Mouse (Mus musculus): ENCODE results near the gene Hmox2.
A peak's percentile ranks its signal among the peaks of the same experiment; 100 is the strongest.

The Hmox2 gene

DNA sequence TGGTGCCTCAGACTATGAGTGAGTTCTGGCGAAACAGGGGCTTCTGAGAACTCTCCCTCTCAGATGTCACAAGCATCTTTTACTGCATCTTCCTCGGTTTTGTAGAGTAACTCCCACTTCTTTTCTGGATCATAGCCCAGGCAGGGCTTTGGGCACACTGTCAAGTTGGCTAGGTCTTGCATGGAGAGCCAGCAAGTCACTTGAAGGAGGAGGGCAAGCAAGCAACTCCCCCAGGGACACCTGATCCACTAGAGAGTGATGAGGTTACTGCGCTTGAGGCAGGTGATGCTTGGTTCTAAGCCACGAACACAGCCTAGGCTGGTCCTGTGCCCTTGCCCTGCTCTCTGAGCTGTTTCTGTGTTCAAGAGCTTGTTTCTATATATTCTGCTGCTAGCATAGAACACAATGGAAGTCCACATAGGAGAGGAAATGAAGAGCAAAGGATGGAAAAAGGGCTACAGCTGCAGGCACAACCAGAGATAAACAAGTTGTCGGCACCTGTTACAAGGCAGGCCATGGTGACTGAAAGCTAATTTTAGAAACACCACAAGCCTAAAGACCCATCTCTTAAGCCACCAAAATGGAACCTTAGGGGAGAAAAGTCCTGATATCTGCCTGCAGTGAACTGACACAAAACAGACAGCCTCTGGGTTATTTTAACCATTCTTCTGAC, 55.5 kb downstream of the Hmox2 start:
- DNase-seq (ENCODE audit: low spot score): peak; percentile 79

DNA sequence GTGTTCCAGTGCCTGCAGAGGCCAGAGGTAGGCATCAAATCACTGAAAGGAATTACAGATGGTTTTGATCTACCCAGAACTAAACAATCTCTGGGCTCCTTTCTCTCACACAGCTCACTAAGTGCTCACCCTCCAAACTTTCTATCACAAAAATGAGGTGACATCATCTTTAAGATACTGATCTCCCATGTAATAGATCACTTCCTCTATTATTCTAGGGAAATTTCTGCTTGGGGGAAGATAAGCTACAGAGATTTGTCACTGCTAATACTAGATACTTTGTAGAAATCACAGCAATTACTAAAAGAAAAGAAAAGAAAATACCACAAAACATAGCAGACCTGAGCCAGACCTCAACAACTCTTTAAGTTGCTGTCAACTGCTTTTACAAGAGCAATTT, 56.4 kb downstream of the Hmox2 start:
- no peak for DNase-seq (ENCODE audit: low spot score)

DNA sequence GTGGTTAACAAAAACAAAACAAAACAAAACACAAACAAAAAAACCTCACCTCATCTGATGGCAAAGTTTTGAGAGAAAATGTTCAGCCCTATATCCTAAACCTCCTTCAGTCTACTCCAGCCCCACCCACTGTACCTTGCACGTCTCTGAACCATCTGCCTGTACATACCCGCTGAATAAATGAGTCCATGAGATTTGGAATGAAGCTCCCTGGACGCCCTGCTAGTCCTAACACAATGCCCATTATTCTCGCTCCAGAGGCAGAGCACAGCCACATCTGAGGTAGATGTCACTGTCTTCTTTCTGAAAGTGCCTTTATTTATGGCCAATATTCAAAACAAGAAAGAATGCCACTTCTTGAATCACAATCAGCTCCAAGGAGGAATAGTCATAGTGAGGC, 59.5 kb downstream of the Hmox2 start:
- DNase-seq (ENCODE audit: low spot score): peak; percentile 23

DNA sequence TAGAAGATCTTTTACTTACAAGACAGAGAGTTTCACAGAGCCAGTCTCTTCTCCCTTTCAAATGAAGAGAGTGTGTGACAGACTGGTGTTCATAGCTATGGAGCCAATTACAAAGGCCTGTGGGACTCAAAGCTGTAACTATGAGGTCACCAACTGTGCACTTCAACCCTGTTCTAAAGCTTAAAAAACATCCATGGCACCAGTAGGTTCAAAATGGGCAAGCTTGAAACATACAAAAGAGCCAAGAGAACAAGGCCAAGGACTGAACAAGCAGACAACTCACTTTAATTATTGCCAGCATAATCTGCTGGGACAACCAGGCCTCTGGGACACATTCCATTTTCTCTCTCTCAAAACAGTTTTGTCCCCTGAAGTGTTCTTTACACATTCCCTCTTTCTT, 62.0 kb downstream of the Hmox2 start:
- DNase-seq (ENCODE audit: low spot score): no peak

DNA sequence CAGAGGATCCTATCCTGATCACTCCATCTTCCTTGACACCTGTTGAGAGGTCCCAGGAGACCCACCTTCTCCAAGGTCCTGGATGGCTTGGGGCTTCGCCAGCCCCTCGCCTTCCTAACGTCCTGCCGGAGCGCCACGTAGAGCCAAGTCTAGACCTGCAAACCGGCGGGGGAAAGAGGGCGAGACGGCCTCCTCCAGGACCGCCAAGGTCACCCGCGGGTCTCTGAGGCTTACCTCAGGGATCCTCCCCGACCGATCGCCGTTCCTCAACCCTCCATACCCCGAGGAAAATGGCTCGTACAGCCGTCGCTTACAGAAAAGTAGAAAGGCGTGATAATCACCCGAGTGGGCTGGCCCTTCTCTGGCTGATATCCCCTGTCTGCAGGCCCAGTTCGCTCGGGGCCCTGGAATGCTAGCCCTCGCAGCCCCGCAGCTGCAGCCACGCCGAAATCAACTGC, 63.2 kb downstream of the Hmox2 start:
- peak; percentile 73 for DNase-seq (ENCODE audit: low spot score)

DNA sequence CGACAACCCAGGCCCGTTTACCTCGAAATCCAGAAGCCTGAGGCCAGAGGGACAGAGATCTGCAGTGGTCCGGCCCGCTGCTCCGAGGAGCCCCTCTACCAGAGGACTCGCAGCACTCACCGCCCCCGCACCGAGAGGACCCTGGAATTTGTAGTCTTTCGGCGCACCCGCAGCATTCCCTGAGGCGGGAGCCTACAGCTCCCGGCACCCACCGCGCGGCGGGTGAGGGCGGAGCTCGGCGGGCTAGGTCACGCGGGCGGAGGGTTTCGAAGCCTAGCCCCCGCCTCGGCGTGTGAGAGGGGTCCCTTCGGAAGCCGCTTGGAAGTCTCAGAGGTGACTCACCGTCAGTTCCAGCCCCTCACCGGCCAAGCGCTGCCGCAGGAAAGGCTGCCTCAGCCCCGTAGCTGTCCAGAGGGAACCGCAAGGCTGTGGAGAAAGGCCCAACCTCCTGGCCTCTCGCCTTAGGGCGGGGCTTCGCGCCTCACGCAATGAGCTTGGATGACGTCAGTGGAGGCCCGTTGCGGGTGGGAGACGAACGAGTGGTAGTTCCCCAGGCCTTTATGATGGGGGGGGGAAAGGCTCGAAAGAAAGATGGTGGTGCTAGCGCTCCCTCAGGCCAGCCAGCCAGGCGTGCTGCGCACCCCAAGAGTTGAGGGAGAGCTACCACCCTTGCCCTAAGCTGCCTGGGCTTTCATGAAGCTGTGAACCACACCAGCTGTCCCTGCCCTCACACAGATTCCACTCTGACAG, 63.8 kb downstream of the Hmox2 start, which contains the start of gene Cdip1:
Gene Cdip1 (minus strand): TSS at position 483 of the 750 bp plus-strand sequence.
- peak; percentile 96 for DNase-seq (ENCODE audit: low spot score)

DNA sequence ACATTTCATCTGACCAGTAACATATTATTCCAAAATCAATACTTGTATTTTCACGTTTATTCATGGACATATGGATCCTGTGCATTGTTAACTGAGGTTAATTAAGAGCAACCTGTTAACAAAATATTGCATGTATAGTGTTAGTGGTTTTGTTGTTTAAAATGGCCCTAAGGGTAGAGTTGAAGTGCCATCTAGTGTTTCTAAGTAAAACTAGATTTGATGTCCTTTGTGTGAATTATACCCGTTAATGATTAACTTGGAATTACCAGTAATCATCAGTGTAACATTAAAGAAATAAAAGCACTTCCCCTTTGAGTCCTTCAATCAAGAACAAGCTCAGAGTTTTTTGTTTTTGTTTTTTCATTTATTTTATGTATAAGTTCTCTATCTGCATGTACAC, 65.2 kb downstream of the Hmox2 start:
- DNase-seq (ENCODE audit: low spot score): no peak

DNA sequence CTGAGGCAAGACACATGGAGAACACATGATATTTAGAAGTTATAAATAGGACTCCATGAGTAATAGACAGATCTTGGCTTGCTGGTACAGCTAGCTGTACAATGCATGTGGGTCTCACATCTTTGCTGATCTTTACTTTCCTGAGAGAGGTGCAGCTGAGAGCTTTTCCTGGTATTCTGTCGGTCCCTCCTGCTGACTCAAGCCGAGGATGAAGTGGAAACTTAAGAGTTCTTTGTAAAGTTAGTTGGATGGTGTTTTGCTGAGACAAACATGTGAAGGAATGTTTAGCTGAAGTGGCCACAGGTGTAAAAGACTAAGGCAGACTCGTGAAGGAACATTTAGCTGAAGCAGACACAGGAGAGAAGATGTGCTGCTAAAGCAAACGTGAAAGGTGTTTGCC, 70.5 kb downstream of the Hmox2 start:
- DNase-seq (ENCODE audit: low spot score): no peak
